Mouse (Mus musculus) neural tube, embryonic 13.5 days (tissue): Measurements from ENCODE around the gene Cnga4. TPM values are rescaled to one million over a fixed set of nuclear protein-coding genes. Genes with fewer than 3 reads are reported as not detected.
A peak's percentile ranks its signal among the peaks of the same experiment; 100 is the strongest.
"Not testable (repeated sequence)": the region's sequence is repeated elsewhere in the genome, so short reads cannot be mapped to it uniquely, and the experiment has no call there.

ENCODE experiments used
- ATAC-seq: fragments of 200-750 bp; cut with Nextera tagmentation; 2 replicates; pipeline ENCODE4 v1.8.0; 2017; ENCODE audit warnings: low read depth, mild to moderate bottlenecking, moderate TSS enrichment, moderate library complexity
- H3K27ac ChIP-seq: fragments of 300-500 bp; sonication (generic); replicated peaks from 2 replicates; pipeline ENCODE4 v1.5.1; 2015; ENCODE audit warnings: moderate library complexity, mild to moderate bottlenecking, inconsistent platforms
- H3K27me3 ChIP-seq: fragments of 300-500 bp; sonication (generic); 2 replicates; pipeline ENCODE4 v1.6.1; 2015; ENCODE audit warnings: mild to moderate bottlenecking, inconsistent platforms
- H3K36me3 ChIP-seq: fragments of 300-500 bp; sonication (generic); 2 replicates; pipeline ENCODE4 v1.6.1; 2015; ENCODE audit warnings: mild to moderate bottlenecking, inconsistent platforms
- H3K4me1 ChIP-seq: fragments of 300-500 bp; sonication (generic); replicated peaks from 2 replicates; pipeline ENCODE4 v1.6.1; 2015; ENCODE audit warnings: inconsistent platforms
- H3K4me2 ChIP-seq: fragments of 300-500 bp; sonication (generic); 2 replicates; pipeline ENCODE4 v1.6.1; 2015; ENCODE audit warnings: inconsistent platforms, mild to moderate bottlenecking, moderate library complexity
- H3K4me3 ChIP-seq: fragments of 300-500 bp; sonication (generic); 2 replicates; pipeline ENCODE4 v1.5.1; 2015; ENCODE audit warnings: mild to moderate bottlenecking, inconsistent platforms
- H3K9ac ChIP-seq: fragments of 300-500 bp; sonication (generic); 2 replicates; pipeline ENCODE4 v1.6.1; 2015; ENCODE audit warnings: moderate library complexity, mild to moderate bottlenecking, inconsistent platforms
- H3K9me3 ChIP-seq: fragments of 300-500 bp; sonication (generic); 2 replicates; pipeline ENCODE4 v1.6.1; 2016; ENCODE audit warnings: inconsistent platforms
- WGBS: fragments of 180-500 bp; shearing (Covaris S2); methylation state at CpG from one replicate; pipeline ENCODE4 v1.1.7; 2015; 5-methylcytosine and 5-hydroxymethylcytosine counted together
- polyA plus RNA-seq: library from polyadenylated mRNA; unstranded; fragments of >200 nt; fragmentation: Nextera tagmentation; extraction: Ambion mirVana; gene quantifications from 2 replicates; pipeline ENCODE4 v1.2.1, GENCODE M21; 2015

Cnga4 gene
- polyA plus RNA-seq, 1 experiment from 2014 or later: 0.20 TPM

- Histone ChIP-seq H3K27ac (no peak overlapping the region), H3K9ac (no peak overlapping the region), H3K9me3 (no peaks in the 10 kb centered on the region), H3K4me2 (no peak overlapping the region), H3K4me1 (peaks cover 8% of the 10 kb centered on the region), H3K36me3 (no peaks in the 10 kb centered on the region), H3K27me3 (peaks cover 22% of the 10 kb centered on the region), H3K4me3 (no peak overlapping the region)
- WGBS: 67% methylated on average over 2 of the region's 2 CpGs
- no peak for ATAC-seq
These were observed 16.5 kb downstream of the Cnga4 start for GRCm38 (mm10) chr7:105420903-105421302.

GRCm38 (mm10) chr7:105424368-105424767 lies 20.0 kb downstream of the Cnga4 start:
- H3K27me3 ChIP-seq: peaks cover 39% of the 10 kb centered on the region
- H3K36me3 ChIP-seq: no peaks in the 10 kb centered on the region
- H3K27ac ChIP-seq: no peak overlapping the region
- H3K4me2 ChIP-seq: no peak overlapping the region
- WGBS: 34% methylated on average over 5 of the region's 5 CpGs
- no peak overlapping the region for H3K9ac ChIP-seq
- no peak overlapping the region for H3K4me3 ChIP-seq
- peaks cover 12% of the 10 kb centered on the region for H3K4me1 ChIP-seq
- H3K9me3 ChIP-seq: no peaks in the 10 kb centered on the region
- no peak for ATAC-seq

GRCm38 (mm10) chr7:105425424-105426043 lies 21.2 kb downstream of the Cnga4 start, which contains the start of gene Cckbr:
Cckbr (plus strand) TSS chr7:105425731.
- Histone ChIP-seq H3K36me3 (no peaks in the 10 kb centered on the region), H3K4me3 (peak within 1 kb of the TSS; percentile 49), H3K27ac (no peak within 1 kb of the TSS), H3K9me3 (no peaks in the 10 kb centered on the region), H3K4me1 (peaks cover 12% of the 10 kb centered on the region), H3K27me3 (peaks cover 39% of the 10 kb centered on the region), H3K4me2 (peak within 1 kb of the TSS; percentile 84), H3K9ac (peak within 1 kb of the TSS; percentile 69)
- ATAC-seq: peak; percentile 89
- WGBS: 1% methylated on average over 31 of the region's 31 CpGs

- under 1% methylated on average over 11 of the region's 11 CpGs for WGBS
- no peaks in the 10 kb centered on the region for H3K9me3 ChIP-seq
These were observed 21.7 kb downstream of the Cnga4 start for GRCm38 (mm10) chr7:105426051-105426450.

GRCm38 (mm10) chr7:105432058-105432457 lies 27.7 kb downstream of the Cnga4 start:
- H3K9ac ChIP-seq: no peak overlapping the region
- H3K27me3 ChIP-seq: 0 out of 2 replicates have a peak, but pooled peaks cover 6% of the 10 kb centered on the region
- WGBS: 60% methylated on average over 1 of the region's 1 CpGs
- no peaks in the 10 kb centered on the region for H3K4me1 ChIP-seq
- H3K27ac ChIP-seq: no peak overlapping the region
- no peaks in the 10 kb centered on the region for H3K36me3 ChIP-seq
- no peaks in the 10 kb centered on the region for H3K9me3 ChIP-seq
- ATAC-seq: no peak
- no peak overlapping the region for H3K4me2 ChIP-seq
- H3K4me3 ChIP-seq: no peak overlapping the region

More at GRCm38 (mm10) chr7:105426051-105426450, 21.7 kb downstream of the Cnga4 start:
- H3K9ac ChIP-seq: peak overlapping the region; percentile 69
- H3K36me3 ChIP-seq: no peaks in the 10 kb centered on the region
- H3K4me3 ChIP-seq: peak overlapping the region; percentile 49
- peak overlapping the region; percentile 84 for H3K4me2 ChIP-seq
- peak; percentile 48 for ATAC-seq
- H3K4me1 ChIP-seq: peaks cover 12% of the 10 kb centered on the region
- H3K27ac ChIP-seq: no peak overlapping the region
- peaks cover 39% of the 10 kb centered on the region for H3K27me3 ChIP-seq

GRCm38 (mm10) chr7:105433859-105434258 lies 29.5 kb downstream of the Cnga4 start:
- Histone ChIP-seq H3K4me2 (no peak overlapping the region), H3K27me3 (no peaks in the 10 kb centered on the region), H3K4me3 (no peak overlapping the region), H3K9me3 (no peaks in the 10 kb centered on the region), H3K4me1 (no peaks in the 10 kb centered on the region), H3K27ac (no peak overlapping the region), H3K36me3 (no peaks in the 10 kb centered on the region), H3K9ac (no peak overlapping the region)
- WGBS: 82% methylated on average over 17 of the region's 17 CpGs
- no peak for ATAC-seq

GRCm38 (mm10) chr7:105434798-105435197 lies 30.4 kb downstream of the Cnga4 start:
- Histone ChIP-seq H3K9ac (no peak overlapping the region), H3K9me3 (no peaks in the 10 kb centered on the region), H3K27me3 (no peaks in the 10 kb centered on the region), H3K4me3 (no peak overlapping the region), H3K36me3 (no peaks in the 10 kb centered on the region), H3K4me1 (no peaks in the 10 kb centered on the region), H3K4me2 (no peak overlapping the region), H3K27ac (no peak overlapping the region)
- 81% methylated on average over 22 of the region's 22 CpGs for WGBS
- ATAC-seq: no peak

GRCm38 (mm10) chr7:105437979-105438772 lies 33.8 kb downstream of the Cnga4 start:
- H3K9ac ChIP-seq: no peak overlapping the region
- H3K36me3 ChIP-seq: no peaks in the 10 kb centered on the region
- no peaks in the 10 kb centered on the region for H3K9me3 ChIP-seq

GRCm38 (mm10) chr7:105441426-105441825 lies 37.1 kb downstream of the Cnga4 start:
- 71% methylated on average over 4 of the region's 4 CpGs for WGBS
- H3K4me3 ChIP-seq: no peak overlapping the region
- no peaks in the 10 kb centered on the region for H3K27me3 ChIP-seq
- no peaks in the 10 kb centered on the region for H3K4me1 ChIP-seq
- no peak overlapping the region for H3K4me2 ChIP-seq
- no peaks in the 10 kb centered on the region for H3K9me3 ChIP-seq
- no peaks in the 10 kb centered on the region for H3K36me3 ChIP-seq
- no peak overlapping the region for H3K9ac ChIP-seq
- ATAC-seq: no peak
- no peak overlapping the region for H3K27ac ChIP-seq

More at GRCm38 (mm10) chr7:105437979-105438772, 33.8 kb downstream of the Cnga4 start:
- H3K27me3 ChIP-seq: no peaks in the 10 kb centered on the region
- H3K27ac ChIP-seq: no peak overlapping the region
- no peak overlapping the region for H3K4me2 ChIP-seq
- ATAC-seq: no peak
- no peaks in the 10 kb centered on the region for H3K4me1 ChIP-seq
- H3K4me3 ChIP-seq: no peak overlapping the region
- 83% methylated on average over 7 of the region's 7 CpGs for WGBS

- Histone ChIP-seq H3K4me1 (no peaks in the 10 kb centered on the region), H3K36me3 (no peaks in the 10 kb centered on the region), H3K4me3 (no peak overlapping the region), H3K4me2 (no peak overlapping the region), H3K27ac (no peak overlapping the region), H3K9me3 (no peaks in the 10 kb centered on the region), H3K27me3 (no peaks in the 10 kb centered on the region), H3K9ac (no peak overlapping the region)
- ATAC-seq: no peak
- 81% methylated on average over 3 of the region's 3 CpGs for WGBS
These were observed 40.7 kb downstream of the Cnga4 start for GRCm38 (mm10) chr7:105445076-105445475.

GRCm38 (mm10) chr7:105453345-105453744 lies 49.0 kb downstream of the Cnga4 start:
- H3K9me3 ChIP-seq, H3K27ac ChIP-seq, H3K9ac ChIP-seq, H3K4me1 ChIP-seq, H3K27me3 ChIP-seq, H3K4me2 ChIP-seq, H3K36me3 ChIP-seq, H3K4me3 ChIP-seq, ATAC-seq: not testable (repeated sequence)
- 92% methylated on average over 4 of the region's 4 CpGs for WGBS
